Mouse (Mus musculus): Measurements from ENCODE around the gene Abca13.
"Not testable (repeated sequence)": the region's sequence is repeated elsewhere in the genome, so short reads cannot be mapped to it uniquely, and the experiment has no call there.

DNA sequence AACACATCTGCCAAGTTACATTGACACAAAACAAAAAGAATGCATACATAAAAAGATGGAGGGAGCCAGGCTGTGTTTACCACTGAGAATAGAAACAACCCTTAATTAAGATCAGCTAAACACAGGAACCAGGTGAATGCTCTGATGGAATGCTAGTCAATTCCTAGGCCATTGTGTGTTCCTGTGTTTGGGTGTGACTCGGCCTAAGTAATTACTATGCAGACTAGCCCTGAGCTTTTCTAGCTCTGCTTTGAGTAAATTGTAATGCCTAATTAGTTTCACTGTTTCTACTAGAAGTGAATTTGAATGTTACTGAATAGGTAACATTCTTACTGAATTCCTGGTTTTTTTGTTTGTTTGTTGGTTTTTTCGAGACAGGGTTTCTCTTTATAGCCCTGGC is 323.2 kb downstream of the Abca13 start:
- not testable (repeated sequence) for TF ChIP-seq POLR2A (IDR thresholded peaks at IDR 0.05; ENCODE audit: insufficient read depth, low read length); CTCF (IDR thresholded peaks at IDR 0.05; ENCODE audit: low read depth, low read length)
